Mouse (Mus musculus): Measurements from ENCODE around the gene D630039A03Rik. TPM values are rescaled to one million over a fixed set of nuclear protein-coding genes. Genes with fewer than 3 reads are reported as not detected.

D630039A03Rik gene
- polyA plus RNA-seq, 1 experiment from 2014 or later = 0.45 TPM

- Histone ChIP-seq H3K9ac (no peak overlapping the region), H3K36me3 (peaks cover 43% of the 10 kb centered on the region), H3K4me1 (peaks cover 24% of the 10 kb centered on the region), H3K27me3 (no peaks in the 10 kb centered on the region), H3K4me3 (no peak overlapping the region), H3K27ac (no peak overlapping the region), H3K4me2 (replicated peaks) (no peak overlapping the region), H3K9me3 (replicated peaks) (peaks cover 10% of the 10 kb centered on the region)
- ATAC-seq (ENCODE audit: low FRiP score) = no peak
- WGBS = 86% methylated on average over 1 of the region's 1 CpGs
Observed at GRCm38 (mm10) chr4:57952891-57953290, 36.8 kb upstream of the D630039A03Rik start.

GRCm38 (mm10) chr4:57952416-57952815, 36.3 kb upstream of the D630039A03Rik start:
- H3K4me3 ChIP-seq = no peak overlapping the region
- 95% methylated on average over 3 of the region's 3 CpGs for WGBS
- no peak overlapping the region for H3K9ac ChIP-seq
- no peak overlapping the region for H3K4me2 ChIP-seq (replicated peaks)
- peaks cover 48% of the 10 kb centered on the region for H3K36me3 ChIP-seq
- peaks cover 24% of the 10 kb centered on the region for H3K4me1 ChIP-seq
- H3K27ac ChIP-seq = no peak overlapping the region
- no peak for ATAC-seq (ENCODE audit: low FRiP score)
- no peaks in the 10 kb centered on the region for H3K27me3 ChIP-seq
- peaks cover 10% of the 10 kb centered on the region for H3K9me3 ChIP-seq (replicated peaks)

GRCm38 (mm10) chr4:57949866-57950265, 33.8 kb upstream of the D630039A03Rik start:
- peaks cover 10% of the 10 kb centered on the region for H3K9me3 ChIP-seq (replicated peaks)
- 95% methylated on average over 6 of the region's 6 CpGs for WGBS
- ATAC-seq (ENCODE audit: low FRiP score) = no peak
- no peaks in the 10 kb centered on the region for H3K27me3 ChIP-seq
- H3K9ac ChIP-seq = no peak overlapping the region
- peaks cover 13% of the 10 kb centered on the region for H3K4me1 ChIP-seq
- no peak overlapping the region for H3K4me2 ChIP-seq (replicated peaks)
- no peak overlapping the region for H3K4me3 ChIP-seq
- peaks cover 62% of the 10 kb centered on the region for H3K36me3 ChIP-seq
- no peak overlapping the region for H3K27ac ChIP-seq

GRCm38 (mm10) chr4:57947476-57947875, 31.4 kb upstream of the D630039A03Rik start:
- 98% methylated on average over 4 of the region's 4 CpGs for WGBS
- Histone ChIP-seq H3K36me3 (peaks cover 81% of the 10 kb centered on the region), H3K9ac (no peak overlapping the region), H3K4me2 (replicated peaks) (no peak overlapping the region), H3K9me3 (replicated peaks) (peaks cover 10% of the 10 kb centered on the region), H3K27me3 (no peaks in the 10 kb centered on the region), H3K4me3 (no peak overlapping the region), H3K4me1 (no peaks in the 10 kb centered on the region), H3K27ac (no peak overlapping the region)
- ATAC-seq (ENCODE audit: low FRiP score) = no peak

- no peak overlapping the region for H3K9ac ChIP-seq
- H3K36me3 ChIP-seq = peaks cover 83% of the 10 kb centered on the region
- no peak overlapping the region for H3K27ac ChIP-seq
- no peak overlapping the region for H3K4me3 ChIP-seq
- 80% methylated on average over 10 of the region's 10 CpGs for WGBS
- no peak overlapping the region for H3K4me2 ChIP-seq (replicated peaks)
- ATAC-seq (ENCODE audit: low FRiP score) = no peak
- peaks cover 10% of the 10 kb centered on the region for H3K9me3 ChIP-seq (replicated peaks)
- H3K4me1 ChIP-seq = no peaks in the 10 kb centered on the region
- no peaks in the 10 kb centered on the region for H3K27me3 ChIP-seq
Observed at GRCm38 (mm10) chr4:57947036-57947435, 30.9 kb upstream of the D630039A03Rik start.

GRCm38 (mm10) chr4:57942892-57943291, 26.8 kb upstream of the D630039A03Rik start:
- Histone ChIP-seq H3K4me1 (no peaks in the 10 kb centered on the region), H3K4me3 (no peak overlapping the region), H3K27me3 (no peaks in the 10 kb centered on the region), H3K4me2 (replicated peaks) (no peak overlapping the region), H3K9me3 (replicated peaks) (no peaks in the 10 kb centered on the region), H3K27ac (no peak overlapping the region), H3K9ac (no peak overlapping the region), H3K36me3 (peaks cover 46% of the 10 kb centered on the region)
- ATAC-seq (ENCODE audit: low FRiP score) = no peak
- 94% methylated on average over 2 of the region's 2 CpGs for WGBS

GRCm38 (mm10) chr4:57940631-57941030, 24.5 kb upstream of the D630039A03Rik start:
- Histone ChIP-seq H3K4me3 (no peak overlapping the region), H3K9me3 (replicated peaks) (no peaks in the 10 kb centered on the region), H3K9ac (no peak overlapping the region), H3K4me1 (no peaks in the 10 kb centered on the region), H3K27me3 (no peaks in the 10 kb centered on the region), H3K36me3 (peaks cover 31% of the 10 kb centered on the region), H3K4me2 (replicated peaks) (no peak overlapping the region), H3K27ac (no peak overlapping the region)
- WGBS = 92% methylated on average over 4 of the region's 4 CpGs
- no peak for ATAC-seq (ENCODE audit: low FRiP score)

GRCm38 (mm10) chr4:57937292-57937691, 21.2 kb upstream of the D630039A03Rik start:
- H3K4me3 ChIP-seq = no peak overlapping the region
- H3K27ac ChIP-seq = no peak overlapping the region
- H3K9ac ChIP-seq = no peak overlapping the region
- H3K27me3 ChIP-seq = no peaks in the 10 kb centered on the region
- ATAC-seq (ENCODE audit: low FRiP score) = no peak
- 0 out of 2 replicates have a peak, but pooled peaks cover 6% of the 10 kb centered on the region for H3K9me3 ChIP-seq (replicated peaks)
- no peaks in the 10 kb centered on the region for H3K4me1 ChIP-seq
- H3K36me3 ChIP-seq = peaks cover 6% of the 10 kb centered on the region
- no peak overlapping the region for H3K4me2 ChIP-seq (replicated peaks)
- WGBS = 87% methylated on average over 6 of the region's 6 CpGs

GRCm38 (mm10) chr4:57934181-57934580, 18.1 kb upstream of the D630039A03Rik start:
- no peaks in the 10 kb centered on the region for H3K4me1 ChIP-seq
- no peak overlapping the region for H3K9ac ChIP-seq
- 79% methylated on average over 5 of the region's 5 CpGs for WGBS

GRCm38 (mm10) chr4:57930559-57931170, 14.6 kb upstream of the D630039A03Rik start:
- Histone ChIP-seq H3K4me2 (replicated peaks) (no peak overlapping the region), H3K9me3 (replicated peaks) (peaks cover 9% of the 10 kb centered on the region; the same call in 1 of the 2 replicates), H3K9ac (no peak overlapping the region), H3K4me3 (no peak overlapping the region), H3K4me1 (no peaks in the 10 kb centered on the region), H3K36me3 (no peaks in the 10 kb centered on the region), H3K27me3 (no peaks in the 10 kb centered on the region), H3K27ac (no peak overlapping the region)
- ATAC-seq (ENCODE audit: low FRiP score) = no peak
- 77% methylated on average over 5 of the region's 5 CpGs for WGBS

More at GRCm38 (mm10) chr4:57934181-57934580, 18.1 kb upstream of the D630039A03Rik start:
- H3K9me3 ChIP-seq (replicated peaks) = peaks cover 9% of the 10 kb centered on the region; the same call in 1 of the 2 replicates
- ATAC-seq (ENCODE audit: low FRiP score) = no peak
- no peak overlapping the region for H3K4me2 ChIP-seq (replicated peaks)
- H3K4me3 ChIP-seq = no peak overlapping the region
- no peaks in the 10 kb centered on the region for H3K36me3 ChIP-seq
- no peaks in the 10 kb centered on the region for H3K27me3 ChIP-seq
- no peak overlapping the region for H3K27ac ChIP-seq

GRCm38 (mm10) chr4:57927464-57928205, 11.5 kb upstream of the D630039A03Rik start:
- WGBS = 35% methylated on average over 3 of the region's 3 CpGs
- ATAC-seq (ENCODE audit: low FRiP score) = 0 out of 2 replicates have a peak, but pooled peaks have one; percentile 46
- Histone ChIP-seq H3K27me3 (no peaks in the 10 kb centered on the region), H3K9ac (no peak overlapping the region), H3K27ac (no peak overlapping the region), H3K4me3 (no peak overlapping the region), H3K4me2 (replicated peaks) (no peak overlapping the region), H3K9me3 (replicated peaks) (peaks cover 6% of the 10 kb centered on the region; the same call in 1 of the 2 replicates), H3K4me1 (0 out of 2 replicates have a peak, but pooled peaks cover 2% of the 10 kb centered on the region), H3K36me3 (no peaks in the 10 kb centered on the region)

GRCm38 (mm10) chr4:57924556-57925071, 8.5 kb upstream of the D630039A03Rik start:
- 68% methylated on average over 6 of the region's 6 CpGs for WGBS
- H3K4me1 ChIP-seq = peaks cover 17% of the 10 kb centered on the region
- H3K4me2 ChIP-seq (replicated peaks) = no peak overlapping the region
- H3K4me3 ChIP-seq = no peak overlapping the region
- no peaks in the 10 kb centered on the region for H3K36me3 ChIP-seq
- no peak overlapping the region for H3K27ac ChIP-seq
- no peaks in the 10 kb centered on the region for H3K27me3 ChIP-seq
- H3K9ac ChIP-seq = no peak overlapping the region
- H3K9me3 ChIP-seq (replicated peaks) = no peaks in the 10 kb centered on the region
- ATAC-seq (ENCODE audit: low FRiP score) = no peak
